Mouse (Mus musculus): ENCODE measurements around the gene Cuedc1. TPM values are rescaled to one million over a fixed set of nuclear protein-coding genes. Genes with fewer than 3 reads are reported as not detected.
"Not testable (repeated sequence)": the region's sequence is repeated elsewhere in the genome, so short reads cannot be mapped to it uniquely, and the experiment has no call there.

The Cuedc1 gene
- polyA plus RNA-seq, 1 experiment from 2014 or later = 17.4 TPM

GRCm38 (mm10) chr11:88206576-88206975 lies 108.7 kb downstream of the Cuedc1 start:
- H3K9ac ChIP-seq (ENCODE audit: low read depth, low read length); ATAC-seq (ENCODE audit: low read depth); H3K27me3 ChIP-seq (replicated peaks; ENCODE audit: control insufficient read depth, insufficient read depth, low read length); H3K4me2 ChIP-seq (ENCODE audit: low read depth, low read length); H3K4me3 ChIP-seq (ENCODE audit: low read depth, low read length); H3K27ac ChIP-seq (replicated peaks; ENCODE audit: low read depth, low read length); H3K9me3 ChIP-seq (ENCODE audit: control insufficient read depth, low read length); H3K4me1 ChIP-seq (ENCODE audit: control insufficient read depth, insufficient read depth, low read length); DNase-seq (ENCODE audit: low spot score): not testable (repeated sequence)
- H3K36me3 ChIP-seq (ENCODE audit: control insufficient read depth, insufficient read depth, low read length) = peaks cover 40% of the 10 kb centered on the region
- WGBS = 85% methylated on average over 8 of the region's 8 CpGs

DNA sequence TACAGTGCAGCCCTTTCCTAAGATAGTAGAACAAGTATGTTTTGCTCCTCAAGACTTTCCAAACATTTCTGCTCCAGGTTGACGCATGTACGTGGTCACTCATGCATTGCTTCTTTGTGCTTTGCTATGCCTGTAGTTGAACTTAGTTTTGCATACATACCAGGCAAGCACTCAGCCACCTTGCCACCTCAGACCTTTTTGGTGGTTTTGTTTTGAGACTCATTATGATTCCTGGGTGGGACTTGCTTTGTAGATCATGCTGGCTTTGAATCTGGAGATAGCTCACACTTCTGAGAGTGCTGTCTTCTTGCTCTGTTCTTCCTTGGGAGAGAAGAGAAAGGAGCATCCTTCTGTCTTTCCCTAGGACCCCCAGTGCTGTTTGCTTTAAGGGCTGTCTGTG lies 109.8 kb downstream of the Cuedc1 start:
- no peak for ATAC-seq (ENCODE audit: low read depth)
- no peak overlapping the region for H3K27ac ChIP-seq (replicated peaks; ENCODE audit: low read depth, low read length)
- no peak overlapping the region for H3K4me3 ChIP-seq (ENCODE audit: low read depth, low read length)
- H3K9ac ChIP-seq (ENCODE audit: low read depth, low read length) = no peak overlapping the region
- H3K4me2 ChIP-seq (ENCODE audit: low read depth, low read length) = no peak overlapping the region
- H3K4me1 ChIP-seq (ENCODE audit: control insufficient read depth, insufficient read depth, low read length) = peaks cover 9% of the 10 kb centered on the region
- peaks cover 44% of the 10 kb centered on the region for H3K36me3 ChIP-seq (ENCODE audit: control insufficient read depth, insufficient read depth, low read length)
- WGBS = 100% methylated on average over 2 of the region's 2 CpGs
- DNase-seq (ENCODE audit: low spot score) = no peak
- no peaks in the 10 kb centered on the region for H3K27me3 ChIP-seq (replicated peaks; ENCODE audit: control insufficient read depth, insufficient read depth, low read length)
- no peaks in the 10 kb centered on the region for H3K9me3 ChIP-seq (ENCODE audit: control insufficient read depth, low read length)

- no peak for DNase-seq (ENCODE audit: low spot score)
- WGBS = 85% methylated on average over 5 of the region's 5 CpGs
- Histone ChIP-seq H3K9ac (ENCODE audit: low read depth, low read length) (no peak overlapping the region), H3K27me3 (replicated peaks; ENCODE audit: control insufficient read depth, insufficient read depth, low read length) (no peaks in the 10 kb centered on the region), H3K4me1 (ENCODE audit: control insufficient read depth, insufficient read depth, low read length) (no peaks in the 10 kb centered on the region), H3K27ac (replicated peaks; ENCODE audit: low read depth, low read length) (no peak overlapping the region), H3K36me3 (ENCODE audit: control insufficient read depth, insufficient read depth, low read length) (peaks cover 42% of the 10 kb centered on the region), H3K4me2 (ENCODE audit: low read depth, low read length) (no peak overlapping the region), H3K9me3 (ENCODE audit: control insufficient read depth, low read length) (no peaks in the 10 kb centered on the region), H3K4me3 (ENCODE audit: low read depth, low read length) (no peak overlapping the region)
- no peak for ATAC-seq (ENCODE audit: low read depth)
Observed at GRCm38 (mm10) chr11:88211824-88212582, 114.1 kb downstream of the Cuedc1 start.

DNA sequence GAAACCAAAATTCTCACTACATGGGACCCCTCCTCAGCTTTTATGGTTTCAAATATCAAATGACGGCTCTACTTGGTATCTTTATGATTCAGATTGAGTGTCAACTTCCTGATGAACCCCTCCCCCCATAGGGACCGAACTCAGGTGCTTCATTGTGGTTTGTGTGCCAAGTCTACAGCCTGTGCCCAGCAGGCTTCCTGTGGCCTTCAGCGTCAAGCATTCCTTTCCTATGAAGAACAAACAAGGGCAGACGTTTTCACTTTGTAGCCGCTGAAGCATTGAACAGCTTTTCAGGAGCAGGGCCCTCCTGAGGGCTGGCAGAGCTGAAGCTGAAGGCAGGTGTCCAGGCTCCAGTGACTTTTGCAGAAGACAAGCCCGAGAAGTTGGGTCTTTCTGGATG lies 115.9 kb downstream of the Cuedc1 start:
- Histone ChIP-seq H3K4me3 (ENCODE audit: low read depth, low read length) (no peak overlapping the region), H3K4me2 (ENCODE audit: low read depth, low read length) (no peak overlapping the region), H3K9ac (ENCODE audit: low read depth, low read length) (no peak overlapping the region), H3K27me3 (replicated peaks; ENCODE audit: control insufficient read depth, insufficient read depth, low read length) (no peaks in the 10 kb centered on the region), H3K4me1 (ENCODE audit: control insufficient read depth, insufficient read depth, low read length) (no peaks in the 10 kb centered on the region), H3K27ac (replicated peaks; ENCODE audit: low read depth, low read length) (no peak overlapping the region), H3K36me3 (ENCODE audit: control insufficient read depth, insufficient read depth, low read length) (peaks cover 31% of the 10 kb centered on the region), H3K9me3 (ENCODE audit: control insufficient read depth, low read length) (no peaks in the 10 kb centered on the region)
- 42% methylated on average over 6 of the region's 6 CpGs for WGBS
- ATAC-seq (ENCODE audit: low read depth) = no peak
- DNase-seq (ENCODE audit: low spot score) = no peak

- H3K9me3 ChIP-seq (ENCODE audit: control insufficient read depth, low read length) = no peaks in the 10 kb centered on the region
- H3K36me3 ChIP-seq (ENCODE audit: control insufficient read depth, insufficient read depth, low read length) = peaks cover 17% of the 10 kb centered on the region
- H3K27ac ChIP-seq (replicated peaks; ENCODE audit: low read depth, low read length) = no peak overlapping the region
- no peak overlapping the region for H3K4me3 ChIP-seq (ENCODE audit: low read depth, low read length)
- no peak for ATAC-seq (ENCODE audit: low read depth)
- no peak overlapping the region; the same call in 1 of the 2 replicates for H3K4me2 ChIP-seq (ENCODE audit: low read depth, low read length)
- DNase-seq (ENCODE audit: low spot score) = no peak
- no peaks in the 10 kb centered on the region for H3K27me3 ChIP-seq (replicated peaks; ENCODE audit: control insufficient read depth, insufficient read depth, low read length)
- no peak overlapping the region for H3K9ac ChIP-seq (ENCODE audit: low read depth, low read length)
- no peaks in the 10 kb centered on the region for H3K4me1 ChIP-seq (ENCODE audit: control insufficient read depth, insufficient read depth, low read length)
- WGBS = 62% methylated on average over 21 of the region's 21 CpGs
Observed at GRCm38 (mm10) chr11:88214881-88215831, 117.3 kb downstream of the Cuedc1 start.

DNA sequence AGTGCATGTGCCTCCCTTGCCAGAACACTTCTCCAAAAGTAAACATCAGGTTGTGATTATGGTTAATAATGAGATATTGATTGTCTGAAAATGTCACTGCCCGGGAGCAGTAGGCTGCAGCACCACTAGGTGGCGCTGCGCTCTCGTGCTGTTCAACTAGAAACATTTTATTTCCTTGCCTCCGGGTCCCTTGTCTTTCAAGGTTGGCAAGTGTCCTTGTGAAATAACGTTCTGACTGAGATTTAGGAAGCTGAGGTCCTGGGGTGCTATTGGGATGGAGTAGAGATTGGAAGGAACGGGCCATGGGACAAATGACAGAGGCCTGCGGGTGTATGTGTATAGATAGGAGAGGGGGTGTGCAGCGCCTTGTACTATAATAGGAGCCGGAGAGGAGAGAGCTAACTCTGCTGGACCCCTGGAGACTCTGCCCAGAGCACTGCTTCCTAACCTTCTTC lies 118.4 kb downstream of the Cuedc1 start:
- H3K36me3 ChIP-seq (ENCODE audit: control insufficient read depth, insufficient read depth, low read length) = peaks cover 7% of the 10 kb centered on the region; the same call in 1 of the 2 replicates
- ATAC-seq (ENCODE audit: low read depth) (no peak), DNase-seq (ENCODE audit: low spot score) (peak; percentile 84)
- H3K27ac ChIP-seq (replicated peaks; ENCODE audit: low read depth, low read length) = no peak overlapping the region
- no peaks in the 10 kb centered on the region for H3K4me1 ChIP-seq (ENCODE audit: control insufficient read depth, insufficient read depth, low read length)
- H3K9ac ChIP-seq (ENCODE audit: low read depth, low read length) = 0 out of 2 replicates have a peak overlapping the region, but pooled peaks have one; percentile 34
- H3K27me3 ChIP-seq (replicated peaks; ENCODE audit: control insufficient read depth, insufficient read depth, low read length) = no peaks in the 10 kb centered on the region
- no peaks in the 10 kb centered on the region for H3K9me3 ChIP-seq (ENCODE audit: control insufficient read depth, low read length)
- WGBS = 19% methylated on average over 10 of the region's 10 CpGs
- H3K4me3 ChIP-seq (ENCODE audit: low read depth, low read length) = no peak overlapping the region
- H3K4me2 ChIP-seq (ENCODE audit: low read depth, low read length) = peak overlapping the region; percentile 21; the same call in 1 of the 2 replicates

- DNase-seq (ENCODE audit: low spot score) (no peak), ATAC-seq (ENCODE audit: low read depth) (no peak)
- no peaks in the 10 kb centered on the region for H3K4me1 ChIP-seq (ENCODE audit: control insufficient read depth, insufficient read depth, low read length)
- 83% methylated on average over 6 of the region's 6 CpGs for WGBS
- H3K4me3 ChIP-seq (ENCODE audit: low read depth, low read length) = no peak overlapping the region
- H3K36me3 ChIP-seq (ENCODE audit: control insufficient read depth, insufficient read depth, low read length) = no peaks in the 10 kb centered on the region
- H3K9me3 ChIP-seq (ENCODE audit: control insufficient read depth, low read length) = no peaks in the 10 kb centered on the region
- H3K27me3 ChIP-seq (replicated peaks; ENCODE audit: control insufficient read depth, insufficient read depth, low read length) = no peaks in the 10 kb centered on the region
- H3K27ac ChIP-seq (replicated peaks; ENCODE audit: low read depth, low read length) = no peak overlapping the region
- no peak overlapping the region for H3K9ac ChIP-seq (ENCODE audit: low read depth, low read length)
- no peak overlapping the region for H3K4me2 ChIP-seq (ENCODE audit: low read depth, low read length)
Observed at GRCm38 (mm10) chr11:88218155-88218554, 120.3 kb downstream of the Cuedc1 start.

GRCm38 (mm10) chr11:88218586-88218985 lies 120.7 kb downstream of the Cuedc1 start:
- Histone ChIP-seq H3K4me1 (ENCODE audit: control insufficient read depth, insufficient read depth, low read length) (no peaks in the 10 kb centered on the region), H3K4me2 (ENCODE audit: low read depth, low read length) (no peak overlapping the region), H3K27ac (replicated peaks; ENCODE audit: low read depth, low read length) (no peak overlapping the region), H3K9ac (ENCODE audit: low read depth, low read length) (no peak overlapping the region), H3K9me3 (ENCODE audit: control insufficient read depth, low read length) (no peaks in the 10 kb centered on the region), H3K4me3 (ENCODE audit: low read depth, low read length) (no peak overlapping the region), H3K36me3 (ENCODE audit: control insufficient read depth, insufficient read depth, low read length) (no peaks in the 10 kb centered on the region), H3K27me3 (replicated peaks; ENCODE audit: control insufficient read depth, insufficient read depth, low read length) (no peaks in the 10 kb centered on the region)
- ATAC-seq (ENCODE audit: low read depth) (no peak), DNase-seq (ENCODE audit: low spot score) (no peak)
- 63% methylated on average over 7 of the region's 7 CpGs for WGBS
